Mouse (Mus musculus) c-Kit-positive CD71-positive TER-119-positive erythroid progenitor cells, embryonic 14.5 days (primary cell): ENCODE data around the gene Washc4.
A peak's percentile ranks its signal among the peaks of the same experiment; 100 is the strongest.

Experiments
- DNase-seq: peaks from one replicate; pipeline ENCODE4 v3.0.0-alpha.2; 2013; ENCODE audit warnings: low spot score

Gene Washc4

DNA sequence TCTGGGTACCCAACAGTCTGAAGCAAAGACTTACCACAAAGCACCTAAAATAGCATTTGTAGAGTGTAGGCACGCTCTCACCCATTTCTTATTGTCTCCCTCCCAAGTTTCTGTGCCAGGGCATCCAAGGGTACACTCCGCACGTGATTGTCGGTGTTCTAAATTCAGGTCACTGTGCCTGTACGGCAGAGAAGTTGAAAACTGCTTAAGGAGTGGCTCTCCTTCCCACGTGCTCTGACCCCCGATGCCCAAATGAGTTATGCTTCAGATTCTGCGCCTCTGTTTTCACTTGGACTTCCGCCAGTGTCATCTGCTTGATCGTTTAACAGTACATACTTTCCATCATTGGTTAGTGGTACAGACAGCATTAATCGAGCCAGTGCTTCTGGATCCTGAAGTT is 57.1 kb downstream of the Washc4 start:
- DNase-seq = no peak

DNA sequence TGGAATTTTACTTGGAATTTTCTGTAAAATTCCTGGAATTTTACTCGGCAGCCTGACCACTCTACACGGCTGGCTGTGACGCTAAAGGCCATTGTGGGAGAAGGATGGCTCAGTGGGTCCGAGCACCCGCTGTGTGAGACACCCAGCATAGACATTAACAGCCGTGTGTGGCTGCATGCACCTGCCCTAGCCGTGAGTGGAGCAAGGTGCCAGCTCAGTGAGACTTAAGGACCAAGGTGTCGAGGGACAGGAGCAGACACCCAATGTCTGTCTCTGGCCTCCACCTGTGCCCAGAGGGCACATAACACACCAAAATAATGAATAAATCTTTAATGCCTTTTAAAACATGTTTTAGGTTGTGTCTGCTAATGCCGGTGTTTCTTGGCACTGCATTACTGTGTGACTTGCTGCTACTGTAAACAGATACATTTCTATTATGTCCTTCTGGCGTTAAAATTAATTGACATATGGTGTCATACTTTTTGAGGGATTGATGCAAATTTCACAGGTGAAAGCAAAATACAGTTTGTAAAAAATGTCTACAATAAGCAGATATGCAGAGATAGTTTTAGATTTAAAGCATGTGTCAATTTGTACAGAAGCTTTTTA is 60.5 kb downstream of the Washc4 start:
- no peak for DNase-seq

DNA sequence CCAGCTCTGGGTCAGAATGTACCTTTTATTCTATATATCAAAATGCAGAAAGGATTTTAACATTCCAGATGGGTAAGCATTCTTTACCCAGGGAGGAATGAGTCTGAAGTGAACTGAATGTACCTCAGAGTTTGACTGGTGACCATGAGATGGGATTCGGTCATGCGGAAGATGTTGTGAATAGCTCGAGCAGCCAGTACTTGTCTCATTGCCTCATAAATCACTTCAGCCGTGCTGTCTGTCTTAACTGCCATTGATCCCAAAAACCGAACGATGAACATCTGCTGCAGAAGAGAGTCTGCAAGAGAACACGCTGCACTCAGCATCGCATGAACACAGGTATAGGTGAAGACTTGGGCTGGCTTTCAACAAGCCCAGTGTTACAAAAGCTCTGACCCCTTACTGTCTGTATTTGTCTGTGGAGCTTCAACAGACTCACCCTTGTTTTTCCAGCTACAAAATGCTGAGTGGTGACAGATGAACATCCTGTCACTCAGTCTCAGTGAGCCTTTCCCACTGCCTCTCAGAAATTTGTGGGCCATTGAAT is 62.2 kb downstream of the Washc4 start:
- no peak for DNase-seq

DNA sequence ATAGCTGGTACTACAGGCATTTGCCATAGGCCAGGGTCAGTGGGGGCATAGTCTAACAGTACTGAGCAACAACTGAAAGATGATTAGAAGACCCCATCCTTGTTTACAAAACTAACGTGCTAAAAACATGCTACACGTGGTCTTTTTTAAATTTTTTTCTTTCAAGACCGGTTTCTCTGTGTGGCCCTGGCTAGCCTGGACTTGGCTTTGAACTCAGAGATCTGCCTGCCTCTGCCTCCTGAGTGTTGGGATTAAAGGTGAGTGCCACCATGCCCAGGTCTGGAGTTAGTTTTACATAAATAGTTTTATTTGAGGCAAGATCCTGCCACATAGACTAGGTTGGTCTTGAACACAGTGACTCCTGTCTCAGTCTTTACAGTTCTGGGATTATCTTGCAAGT is 63.6 kb downstream of the Washc4 start:
- no peak for DNase-seq

DNA sequence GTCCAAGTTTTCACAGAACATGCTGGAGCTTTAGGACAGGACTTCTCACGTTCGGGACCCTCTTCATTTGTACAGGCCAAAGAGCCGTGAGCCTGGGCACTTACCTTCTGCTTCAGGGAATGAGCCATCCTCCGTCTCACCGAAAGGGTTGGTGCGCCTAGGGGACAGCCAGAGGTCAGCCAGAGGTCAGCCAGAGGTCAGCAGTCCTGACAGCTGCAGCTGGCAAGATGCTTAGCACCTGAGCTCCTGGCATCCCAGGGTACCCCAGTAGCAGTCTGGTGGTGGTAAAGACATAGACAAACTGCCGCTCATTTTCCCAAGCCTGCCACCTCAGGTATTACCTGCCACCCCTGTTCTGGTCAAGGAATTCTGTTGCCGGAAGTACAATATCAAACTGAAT is 65.0 kb downstream of the Washc4 start:
- DNase-seq = no peak

DNA sequence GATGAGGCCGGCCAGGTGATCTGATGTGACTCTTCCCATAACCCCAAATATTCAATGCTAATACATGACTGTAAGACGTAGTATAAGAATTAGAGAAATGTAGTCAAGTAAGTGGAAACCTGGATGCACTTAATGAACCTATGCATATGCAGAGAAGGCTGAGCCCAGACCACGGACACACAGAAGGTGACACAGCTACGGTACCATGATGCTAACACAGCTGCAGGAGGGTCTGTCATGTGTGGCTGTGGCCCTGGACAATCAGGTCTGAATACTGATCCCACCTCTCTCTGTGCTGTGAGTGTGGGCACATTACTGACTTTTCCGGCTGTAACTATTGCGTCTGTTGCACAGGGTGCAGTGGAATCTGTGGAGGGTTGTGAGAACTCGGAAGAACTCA is 67.0 kb downstream of the Washc4 start:
- DNase-seq = no peak

DNA sequence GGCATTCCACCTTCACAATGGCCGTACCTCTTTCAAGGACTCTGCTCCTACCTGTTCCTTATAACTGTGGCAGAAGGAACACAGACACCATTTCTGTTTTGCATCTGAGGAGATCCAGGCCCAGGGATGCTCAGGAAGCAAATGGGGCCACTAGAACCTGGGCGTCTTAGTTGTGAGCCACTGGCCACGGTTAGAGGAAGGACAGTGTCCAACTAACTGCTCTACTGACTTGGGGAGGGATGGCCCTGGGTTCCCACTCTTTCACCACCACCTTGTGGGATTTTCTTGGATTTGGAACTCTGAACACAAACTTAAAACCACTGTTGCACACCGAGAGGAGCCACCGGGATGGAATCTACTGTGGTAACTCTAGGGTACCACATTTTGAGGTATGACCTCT is 68.3 kb downstream of the Washc4 start:
- DNase-seq = no peak

DNA sequence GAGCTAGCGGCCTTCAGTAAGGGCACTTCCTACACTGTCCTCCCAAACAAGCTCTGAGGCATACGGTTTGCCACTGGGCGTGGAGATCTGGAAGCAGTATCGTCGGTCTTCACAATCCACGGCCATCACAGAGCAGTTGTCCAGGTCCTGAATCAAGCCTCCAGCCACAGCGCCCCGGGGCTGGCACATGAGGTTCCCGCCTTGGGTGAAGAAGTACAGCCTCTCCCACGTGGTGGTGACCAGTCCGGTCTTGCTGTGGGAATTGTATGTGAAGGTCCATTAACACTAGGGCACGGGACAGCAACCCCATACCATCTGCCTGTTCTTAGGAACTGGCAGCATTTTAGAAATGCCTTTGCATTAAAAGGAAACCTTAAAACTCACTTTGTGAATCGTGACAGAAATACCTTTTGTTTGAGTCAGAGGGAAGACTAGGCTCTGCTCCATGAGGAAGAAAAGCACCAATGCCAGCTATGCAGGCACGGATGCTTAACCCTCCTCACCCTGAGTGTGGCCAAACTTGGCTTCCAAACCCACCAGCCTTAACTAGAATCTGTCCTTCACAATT is 69.2 kb downstream of the Washc4 start:
- no peak for DNase-seq

DNA sequence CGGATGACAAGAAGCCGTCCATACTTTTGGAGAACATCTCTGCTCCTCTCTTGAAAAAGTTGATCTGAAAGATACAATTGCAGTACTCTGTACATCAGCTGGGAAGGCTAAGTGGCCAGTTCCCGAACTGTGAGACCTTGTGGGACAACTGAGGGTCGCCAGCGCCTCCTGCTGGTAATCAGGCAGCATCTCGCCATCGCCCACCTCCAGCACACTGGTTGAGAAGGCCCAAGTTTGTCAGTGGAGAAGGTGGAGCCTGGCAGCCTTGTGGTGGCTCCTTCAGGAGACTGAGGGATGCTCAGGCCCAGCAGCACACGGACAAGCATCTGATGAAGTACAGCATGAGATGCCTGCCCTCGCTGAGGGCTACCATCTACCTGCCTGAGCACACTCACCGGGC is 73.8 kb downstream of the Washc4 start:
- peak; percentile 29 for DNase-seq

DNA sequence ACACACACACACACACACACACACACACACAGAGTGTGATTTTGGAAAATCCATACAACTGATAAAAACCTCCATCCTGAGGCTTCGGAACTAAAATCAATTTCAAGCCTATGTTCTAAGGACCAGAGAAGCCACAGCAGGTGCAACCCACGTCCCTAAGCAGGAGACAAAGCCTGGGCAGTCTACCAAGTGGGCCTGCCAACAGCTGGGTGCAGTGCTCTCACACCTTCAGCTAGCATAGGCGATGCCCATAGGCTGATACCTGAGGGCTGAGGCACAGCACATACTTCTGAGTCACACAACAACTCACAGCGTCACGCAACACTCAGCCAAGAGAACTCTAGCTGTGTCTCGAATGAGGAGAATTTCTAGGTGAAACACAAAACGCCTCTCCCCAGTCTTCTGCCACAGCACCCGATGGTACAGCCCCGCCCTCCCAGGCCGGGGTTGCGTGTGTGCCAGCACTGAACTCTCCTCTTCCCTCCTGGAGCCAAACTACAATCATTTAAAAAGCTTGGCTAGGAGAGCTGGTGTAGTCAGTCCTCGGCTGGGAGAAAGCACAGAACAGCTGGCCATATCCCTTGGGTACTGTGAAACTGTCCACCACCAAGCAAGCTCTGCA is 75.4 kb downstream of the Washc4 start:
- DNase-seq = no peak

DNA sequence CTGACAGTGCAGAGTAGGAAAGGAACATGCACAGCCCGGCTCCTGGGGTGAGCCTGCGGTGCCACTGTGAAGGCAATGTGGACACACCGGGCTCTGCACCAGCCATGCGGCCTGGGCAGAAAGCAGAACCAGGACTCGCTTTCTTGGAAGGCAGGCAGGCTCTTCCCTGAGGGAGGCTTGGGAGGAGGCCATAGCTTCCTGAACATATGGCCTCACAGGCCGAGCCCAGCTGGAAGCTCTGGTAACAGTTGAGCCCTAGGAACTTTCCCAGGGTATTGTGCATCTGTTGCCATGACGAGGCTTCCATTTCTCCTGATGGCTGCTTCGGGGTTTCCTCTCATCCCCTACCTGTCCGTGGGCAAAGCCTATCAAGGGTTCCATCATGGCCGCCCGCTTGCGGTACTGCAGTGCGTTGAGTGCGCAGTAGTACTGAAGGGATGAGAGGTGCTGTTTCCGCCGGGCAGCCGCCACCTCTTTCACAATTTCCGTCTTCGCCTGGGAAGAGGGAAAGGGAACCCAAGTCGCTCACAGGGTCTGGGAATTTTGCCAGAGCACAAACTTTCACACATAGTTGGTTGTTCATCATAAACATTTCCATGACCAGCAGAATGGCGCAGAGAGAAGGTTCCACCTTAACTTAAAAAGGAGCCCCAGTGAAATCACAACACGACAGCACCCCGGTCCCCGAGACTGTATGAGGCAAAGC is 77.0 kb downstream of the Washc4 start:
- no peak for DNase-seq

DNA sequence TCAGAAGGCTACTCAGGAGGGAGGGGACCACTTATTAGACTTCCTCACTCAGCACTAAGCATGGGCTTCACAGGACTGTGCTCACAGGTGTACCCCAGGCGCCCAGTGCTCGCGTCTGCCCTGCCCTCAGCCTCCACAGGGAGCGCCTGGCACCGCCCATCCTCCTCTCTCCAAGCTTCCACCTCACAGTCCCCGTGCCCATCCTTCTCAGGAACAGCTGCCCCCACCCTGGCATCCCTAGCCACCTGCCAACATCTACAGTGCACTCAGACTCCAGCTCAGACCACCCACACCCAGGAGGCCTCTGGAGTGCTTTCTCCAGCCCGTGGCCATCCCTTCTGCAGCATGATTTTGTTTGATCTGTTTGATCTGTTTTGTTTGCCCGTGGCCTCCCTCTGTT is 80.5 kb downstream of the Washc4 start:
- no peak for DNase-seq

DNA sequence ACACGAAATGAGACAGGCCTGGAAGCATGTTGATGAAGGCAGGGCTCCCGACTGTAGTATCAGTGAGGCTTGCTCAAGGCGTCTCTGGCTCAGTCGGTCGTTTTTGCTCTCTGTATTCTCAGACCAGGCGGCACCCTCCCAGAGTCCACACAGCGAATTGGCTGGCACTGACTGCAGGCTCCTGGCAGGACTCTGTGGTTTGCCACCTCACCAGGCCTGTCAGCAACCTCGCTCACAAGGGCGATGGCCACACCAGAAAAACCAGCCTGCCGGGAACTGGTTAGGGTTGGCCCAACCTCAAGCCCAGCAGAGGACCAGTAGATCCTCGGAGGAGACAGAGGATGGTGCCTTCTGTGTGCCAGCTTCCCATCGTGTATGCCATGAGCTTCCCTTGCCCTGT is 81.3 kb downstream of the Washc4 start:
- no peak for DNase-seq

DNA sequence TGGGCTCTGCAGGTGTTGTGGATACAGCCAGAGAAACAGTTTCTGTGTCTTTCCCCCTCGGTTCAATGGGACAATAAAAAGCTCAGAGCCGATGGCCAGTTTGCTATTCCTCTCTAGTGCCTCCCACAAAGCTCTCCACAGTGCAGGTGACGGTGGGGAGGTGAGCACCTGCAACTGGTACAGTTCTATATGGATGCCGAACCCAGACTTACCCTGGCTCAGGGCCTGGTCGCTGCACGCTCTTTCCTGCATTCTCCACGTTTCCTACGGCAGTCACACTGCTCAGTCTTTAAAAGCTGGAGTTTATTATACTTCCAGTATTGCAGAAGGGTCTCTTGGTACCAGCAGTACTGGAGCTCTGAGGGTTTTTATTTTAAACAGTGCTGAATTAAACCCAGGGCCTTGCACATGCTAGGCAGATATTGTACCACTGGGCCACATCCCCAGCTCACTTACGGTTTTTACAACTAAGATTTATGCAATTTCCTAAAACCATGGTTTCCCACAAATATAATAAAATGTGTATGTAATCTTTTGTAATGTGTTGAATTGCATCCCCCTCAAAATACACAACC is 83.6 kb downstream of the Washc4 start:
- no peak for DNase-seq

DNA sequence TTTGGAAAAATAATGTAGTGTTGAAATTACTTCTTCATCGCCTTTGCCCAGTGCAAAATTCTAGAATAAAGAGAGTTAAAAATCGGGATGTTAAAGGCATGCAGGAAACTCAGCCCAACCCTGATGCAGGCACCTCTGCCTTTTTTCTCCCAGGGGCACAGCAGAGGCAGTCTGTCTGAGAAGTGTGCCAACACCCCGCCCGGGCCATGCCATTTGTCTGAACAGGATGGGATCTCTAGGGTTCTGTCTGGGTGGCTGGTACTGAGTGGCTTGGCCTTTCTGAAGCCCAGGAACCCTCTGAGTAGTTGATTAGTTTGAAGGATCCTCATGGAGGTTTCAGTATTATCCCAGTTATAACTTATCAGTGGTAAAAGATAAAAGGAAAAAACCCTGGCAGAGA is 84.7 kb downstream of the Washc4 start:
- no peak for DNase-seq

DNA sequence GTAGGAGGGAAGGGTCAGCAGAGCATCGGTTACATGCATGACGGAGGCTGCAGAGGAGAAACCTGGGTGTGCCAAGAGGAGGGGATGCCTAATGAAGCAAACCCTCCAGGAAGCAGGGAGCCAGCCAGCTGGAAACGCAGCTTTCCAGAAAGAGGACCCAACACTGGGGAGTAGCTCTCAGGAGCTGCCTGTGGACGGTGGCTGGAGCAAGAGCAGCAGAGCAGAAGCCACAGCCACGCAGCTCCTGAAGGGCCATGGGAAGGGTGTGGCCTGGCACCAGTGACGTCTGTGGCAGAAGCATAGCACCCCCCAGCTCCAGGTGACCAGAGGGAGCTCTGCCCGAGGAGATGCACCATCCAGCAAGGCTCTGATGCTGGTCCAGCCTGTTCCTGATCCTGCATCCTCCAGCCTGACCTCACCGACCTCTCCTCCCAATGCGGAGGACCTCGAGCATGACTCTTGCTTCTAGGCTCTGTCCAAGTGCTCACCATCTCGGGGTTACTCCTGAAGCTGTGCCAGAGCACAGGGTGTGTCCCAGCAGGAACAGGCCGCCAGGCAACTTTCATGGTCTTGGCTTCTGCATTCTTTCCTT is 85.7 kb downstream of the Washc4 start:
- DNase-seq = no peak

DNA sequence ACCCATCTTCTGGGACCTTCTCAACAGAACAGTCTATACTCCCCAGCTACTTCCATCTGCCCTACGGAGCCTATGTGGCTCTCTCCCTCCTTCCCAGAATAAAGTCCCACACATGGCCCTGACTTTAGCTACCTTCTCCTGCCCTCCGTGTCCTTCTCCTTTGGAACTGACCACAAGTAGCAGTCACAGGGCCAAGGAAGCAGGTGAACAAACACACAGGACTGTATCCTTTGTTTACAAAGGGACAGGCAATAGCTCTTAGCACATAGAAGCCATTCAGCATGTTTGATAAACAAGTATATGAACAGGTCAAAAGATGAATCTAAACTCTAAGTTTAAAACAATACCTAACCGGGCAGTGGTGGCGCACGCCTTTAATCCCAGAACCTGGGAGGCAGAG is 86.3 kb downstream of the Washc4 start:
- no peak for DNase-seq

DNA sequence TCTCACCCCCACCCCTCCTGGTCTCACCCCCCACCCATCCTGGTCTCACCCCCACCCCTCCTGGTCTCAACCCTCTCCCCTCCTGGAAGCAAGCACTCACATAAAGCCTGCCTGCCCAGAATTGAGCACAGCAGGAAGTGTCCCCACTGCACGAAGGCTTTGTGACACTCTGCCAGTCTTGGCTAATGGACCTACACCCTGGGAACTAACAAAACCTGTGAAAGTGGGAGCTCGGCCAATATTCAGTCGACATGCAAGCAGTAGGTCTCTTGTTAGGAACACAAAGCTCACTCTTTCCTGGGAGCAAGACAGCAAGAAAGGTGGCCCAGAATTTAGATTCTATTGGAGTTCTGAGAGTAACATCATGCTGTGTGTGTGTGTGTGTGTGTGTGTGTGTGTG is 87.3 kb downstream of the Washc4 start:
- DNase-seq = no peak

DNA sequence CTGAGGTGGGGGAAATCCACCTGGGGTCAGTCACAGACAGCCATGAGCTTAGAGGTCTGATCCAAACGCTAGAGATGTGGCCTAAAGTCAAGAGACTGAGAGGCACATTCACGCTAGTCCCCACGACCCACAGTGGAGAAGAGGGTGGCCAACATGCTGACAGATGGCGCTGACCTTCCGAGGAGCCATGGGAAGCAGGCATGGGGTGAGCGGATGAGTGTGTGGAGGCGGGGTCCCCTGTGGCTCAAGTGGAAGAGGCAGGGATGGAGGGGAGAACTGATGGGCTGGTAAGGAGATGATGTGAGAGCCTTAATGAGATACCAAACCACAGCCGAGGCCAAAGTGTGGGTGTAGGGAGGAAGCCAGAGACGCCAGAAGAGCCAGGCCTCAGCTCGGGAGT is 88.2 kb downstream of the Washc4 start:
- DNase-seq = no peak

DNA sequence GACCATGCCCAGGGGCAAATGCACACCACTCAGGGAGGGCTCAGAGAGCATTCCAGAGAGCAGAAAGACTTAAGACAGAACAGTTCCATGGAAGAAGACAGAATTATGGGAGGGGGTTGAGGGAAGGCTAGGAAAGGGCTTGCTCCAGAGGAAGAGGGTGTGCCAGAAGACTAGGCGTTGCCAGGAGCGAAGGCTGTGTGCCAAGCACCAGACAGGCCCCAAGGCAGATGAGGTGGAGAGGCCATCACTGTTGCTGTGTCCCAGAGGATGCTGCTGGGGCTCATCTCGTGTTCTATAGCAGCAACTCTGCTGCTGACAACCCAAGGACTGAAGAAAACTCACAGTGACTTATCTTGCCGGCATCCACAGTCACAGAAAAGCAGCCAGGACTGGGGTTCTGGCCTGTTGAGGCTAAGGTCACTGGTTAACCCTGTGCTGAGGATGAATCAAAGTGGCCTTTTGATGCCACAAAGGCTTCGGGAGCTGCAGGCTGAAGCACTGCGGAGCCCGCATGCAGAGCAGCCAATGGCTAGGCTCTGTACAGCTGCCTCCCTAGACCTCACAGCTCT is 89.3 kb downstream of the Washc4 start:
- DNase-seq = no peak

DNA sequence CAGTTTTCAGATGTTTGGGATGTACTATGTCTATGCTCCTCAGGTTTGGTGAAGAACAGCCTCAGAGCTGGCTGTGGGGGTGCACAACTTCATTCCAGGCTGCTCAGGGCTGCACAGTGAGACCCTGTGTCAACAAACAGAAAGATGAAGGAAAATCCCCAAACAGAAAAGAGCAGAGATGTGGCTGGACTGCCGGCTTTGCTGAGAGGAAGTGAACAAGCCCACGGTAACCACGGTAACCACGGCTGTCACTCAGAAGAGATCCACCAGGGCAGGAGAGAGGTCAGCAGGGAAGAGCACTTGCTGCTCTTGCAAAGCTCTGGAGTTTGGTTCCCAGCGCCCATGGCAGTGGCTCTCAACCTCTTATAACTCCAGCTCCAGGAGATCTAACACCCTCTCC is 90.9 kb downstream of the Washc4 start:
- no peak for DNase-seq

DNA sequence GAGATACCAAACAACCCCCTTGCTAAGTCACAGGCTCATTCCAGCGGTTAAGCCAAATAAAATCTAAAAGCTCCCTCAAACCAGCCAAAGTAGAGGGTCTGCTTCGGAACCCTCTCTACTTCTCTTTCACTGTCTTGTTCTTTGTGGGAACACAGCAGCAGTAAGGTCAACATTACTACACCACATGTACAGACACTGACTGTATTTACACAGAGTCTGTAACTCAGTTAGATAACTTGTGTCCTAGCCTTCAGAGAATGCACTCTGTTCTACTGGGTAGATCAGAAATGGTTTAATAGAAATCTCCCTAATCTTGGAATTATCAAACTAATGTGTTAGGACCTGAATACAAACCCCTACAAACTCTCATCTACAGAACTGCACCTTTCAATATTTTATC is 92.6 kb downstream of the Washc4 start:
- no peak for DNase-seq
